ENCODE assay signal across 22 mouse cellular contexts in genomic region chr17:44508198-44508715, GRCm38 (mm10).
DNase-seq lines count a peak whose midpoint lies in the region; ATAC-seq and TF ChIP-seq lines count a peak whose summit lies in the region.
"Had no signal": no experiment of that assay in that cellular context is flagged by ENCODE, and none has a peak within 500 bp of the region (broad histone marks: within the 10 kb centered on the region; RNA-seq: fewer than 3 reads in every experiment).

No protein-coding gene starts in this region.

- H3K9ac ChIP-seq in midbrain, embryonic 11.5 days (ENCODE audit: low read length) = no peak overlapping the region
- no peak overlapping the region for H3K9ac ChIP-seq in limb, embryonic 14.5 days (ENCODE audit: low read depth, low read length, severe bottlenecking)
- H3K9ac ChIP-seq: forebrain, embryonic 13.5 days; liver, embryonic 15.5 days; neural tube, embryonic 15.5 days had no signal

- no peaks in the 10 kb centered on the region for H3K27me3 ChIP-seq in midbrain, embryonic 10.5 days (ENCODE audit: low read depth, poor library complexity, severe bottlenecking)
- no peaks in the 10 kb centered on the region for H3K27me3 ChIP-seq in midbrain, embryonic 11.5 days (ENCODE audit: control insufficient read depth, insufficient read depth, low read length)
- no peaks in the 10 kb centered on the region for H3K27me3 ChIP-seq in limb, embryonic 14.5 days (ENCODE audit: control insufficient read depth, insufficient read depth, low read length)
- H3K27me3 ChIP-seq in thymus, adult 2 months (ENCODE audit: control insufficient read depth, insufficient read depth, low read length) = no peaks in the 10 kb centered on the region
- H3K27me3 ChIP-seq: forebrain, embryonic 13.5 days; liver, embryonic 15.5 days; neural tube, embryonic 15.5 days had no signal

- H3K4me2 ChIP-seq in midbrain, embryonic 11.5 days = no peak overlapping the region
- no peak overlapping the region for H3K4me2 ChIP-seq in limb, embryonic 14.5 days (replicated peaks; ENCODE audit: low read depth, low read length, severe bottlenecking)
- H3K4me2 ChIP-seq: forebrain, embryonic 13.5 days; liver, embryonic 15.5 days; neural tube, embryonic 15.5 days had no signal

- no peak overlapping the region for H3K4me3 ChIP-seq in midbrain, embryonic 10.5 days
- H3K4me3 ChIP-seq in midbrain, embryonic 11.5 days (ENCODE audit: low read depth, low read length) = no peak overlapping the region
- H3K4me3 ChIP-seq in limb, embryonic 14.5 days (replicated peaks; ENCODE audit: low read length) = no peak overlapping the region
- H3K4me3 ChIP-seq in thymus, adult 2 months (ENCODE audit: control insufficient read depth, insufficient read depth, low read length) = no peak overlapping the region
- H3K4me3 ChIP-seq in lung, adult 2 months (replicated peaks; ENCODE audit: extremely low read depth, low read depth, low read length) = no peak overlapping the region
- H3K4me3 ChIP-seq: erythroblast, embryonic 14.5 days; forebrain, embryonic 13.5 days; heart, embryonic 10.5 days; liver, embryonic 15.5 days; neural tube, embryonic 15.5 days had no signal

- no peak for TF ChIP-seq POLR2A in limb, embryonic 14.5 days (IDR thresholded peaks at IDR 0.05; ENCODE audit: borderline replicate concordance, extremely low read depth, insufficient read depth, insufficient read length)
- TF ChIP-seq POLR2A in thymus, adult 2 months (IDR thresholded peaks at IDR 0.05; ENCODE audit: control insufficient read depth, extremely low read depth, insufficient read depth, low read length, poor library complexity) = no peak
- TF ChIP-seq POLR2A in lung, adult 2 months (IDR thresholded peaks at IDR 0.05; ENCODE audit: borderline replicate concordance, extremely low read depth, low read depth, low read length) = no peak

- peaks cover 14% of the 10 kb centered on the region for H3K4me1 ChIP-seq in midbrain, embryonic 10.5 days
- no peaks in the 10 kb centered on the region for H3K4me1 ChIP-seq in midbrain, embryonic 11.5 days (ENCODE audit: control insufficient read depth, insufficient read depth, low read length)
- H3K4me1 ChIP-seq in limb, embryonic 14.5 days (ENCODE audit: control insufficient read depth, insufficient read depth, low read length) = 0 out of 2 replicates have a peak, but pooled peaks cover 8% of the 10 kb centered on the region
- H3K4me1 ChIP-seq in thymus, adult 2 months (replicated peaks; ENCODE audit: control insufficient read depth, insufficient read depth, low read length) = peaks cover 11% of the 10 kb centered on the region
- no peaks in the 10 kb centered on the region for H3K4me1 ChIP-seq in lung, adult 2 months (ENCODE audit: control insufficient read depth, insufficient read depth, low read length)
- H3K4me1 ChIP-seq: heart, embryonic 10.5 days; liver, embryonic 15.5 days; neural tube, embryonic 15.5 days had no signal

- 73% methylated on average over 7 of the region's 7 CpGs for WGBS in midbrain, embryonic 10.5 days
- 66% methylated on average over 7 of the region's 7 CpGs for WGBS in midbrain, embryonic 11.5 days
- WGBS in limb, embryonic 14.5 days = 57% methylated on average over 7 of the region's 7 CpGs
- 20% methylated on average over 7 of the region's 7 CpGs for WGBS in thymus, adult 2 months
- WGBS in lung, adult 2 months = 57% methylated on average over 7 of the region's 7 CpGs

- DNase-seq in midbrain, embryonic 10.5 days (ENCODE audit: low spot score) = no peak
- DNase-seq in midbrain, embryonic 11.5 days (ENCODE audit: low spot score, missing footprints) = no peak
- DNase-seq in limb, embryonic 14.5 days (ENCODE audit: low spot score) = no peak
- peak; percentile 30 for DNase-seq in thymus, adult 2 months
- DNase-seq in thymus, postnatal 4 days = peak; percentile 57
- no peak for DNase-seq in frontal cortex, postnatal 36 days (ENCODE audit: low spot score in 2 of 2)
- DNase-seq in kidney, postnatal 36 days = no peak
- DNase-seq in lung, adult 2 months = no peak
- DNase-seq: adrenal gland, postnatal 25 days; B cell, adult 2 months; cerebellum, adult 9-10 months; gastrocnemius, postnatal 10 days; kidney, adult 2 months; liver; lung, postnatal 4 days had no signal

- H3K36me3 ChIP-seq in midbrain, embryonic 10.5 days = no peaks in the 10 kb centered on the region
- no peaks in the 10 kb centered on the region for H3K36me3 ChIP-seq in midbrain, embryonic 11.5 days (ENCODE audit: control insufficient read depth, insufficient read depth, low read length)
- no peaks in the 10 kb centered on the region for H3K36me3 ChIP-seq in limb, embryonic 14.5 days (ENCODE audit: control insufficient read depth, insufficient read depth, low read length)
- no peaks in the 10 kb centered on the region for H3K36me3 ChIP-seq in thymus, adult 2 months (ENCODE audit: control insufficient read depth, insufficient read depth, low read length)
- H3K36me3 ChIP-seq: heart, embryonic 10.5 days; liver, embryonic 15.5 days; neural tube, embryonic 15.5 days had no signal

- H3K27ac ChIP-seq in midbrain, embryonic 10.5 days (replicated peaks) = 0 out of 2 replicates have a peak overlapping the region, but pooled peaks have one; percentile 18
- H3K27ac ChIP-seq in midbrain, embryonic 11.5 days (ENCODE audit: low read depth, low read length) = no peak overlapping the region
- H3K27ac ChIP-seq in limb, embryonic 14.5 days (replicated peaks; ENCODE audit: low read depth, low read length) = no peak overlapping the region
- no peak overlapping the region for H3K27ac ChIP-seq in thymus, adult 2 months (ENCODE audit: control insufficient read depth, insufficient read depth, low read length)
- H3K27ac ChIP-seq: forebrain, embryonic 13.5 days; heart, embryonic 10.5 days; kidney, postnatal 0 days; liver, embryonic 15.5 days; neural tube, embryonic 15.5 days; stomach, postnatal 0 days had no signal

- TF ChIP-seq CTCF in thymus, adult 2 months (IDR thresholded peaks at IDR 0.05; ENCODE audit: borderline replicate concordance, control insufficient read depth, extremely low read depth, insufficient read depth, low read length, poor library complexity) = no peak
- TF ChIP-seq CTCF in lung, adult 2 months (IDR thresholded peaks at IDR 0.05; ENCODE audit: insufficient read depth, low read length) = no peak

- no peak for ATAC-seq in midbrain, embryonic 11.5 days (ENCODE audit: low FRiP score)
- ATAC-seq in limb, embryonic 14.5 days (ENCODE audit: low FRiP score, low read depth) = peak; percentile 65; the same call in 1 of the 2 replicates
- ATAC-seq: forebrain, embryonic 13.5 days had no signal

- H3K9me3 ChIP-seq in midbrain, embryonic 10.5 days (replicated peaks) = no peaks in the 10 kb centered on the region
- no peaks in the 10 kb centered on the region for H3K9me3 ChIP-seq in midbrain, embryonic 11.5 days (ENCODE audit: control insufficient read depth, low read length)
- H3K9me3 ChIP-seq in limb, embryonic 14.5 days (ENCODE audit: control insufficient read depth, low read length) = no peaks in the 10 kb centered on the region
- H3K9me3 ChIP-seq: forebrain, embryonic 13.5 days; heart, embryonic 10.5 days; liver, embryonic 15.5 days; neural tube, embryonic 15.5 days had no signal

Comparison
In these comparisons a context has a peak if more than half of its experiments do, and no peak if none do; other contexts are left out.
1. DNase-seq: peak in thymus, adult 2 months (single experiment) and thymus, postnatal 4 days (single experiment); none in midbrain, embryonic 10.5 days (single experiment), midbrain, embryonic 11.5 days (single experiment), limb, embryonic 14.5 days (single experiment), frontal cortex, postnatal 36 days (0 of 2), kidney, postnatal 36 days (0 of 2) and lung, adult 2 months (single experiment).